Mouse (Mus musculus) adrenal gland, postnatal 4 days (tissue): ENCODE results near the gene Gak. TPM values are rescaled to one million over a fixed set of nuclear protein-coding genes. Genes with fewer than 3 reads are reported as not detected.

ENCODE experiments used
- DNase-seq, 2 experiments: peaks; one replicate each; pipeline ENCODE4 v3.0.0; 2021 to 2022; ENCODE audit warnings: low spot score in 2 of 2, mixed read lengths in 2 of 2
- long read RNA-seq, 2 experiments: library from polyadenylated mRNA; stranded (forward); transcript quantifications; one replicate each; pipeline ENCODE4 v2.0.0; 2021
- total RNA-seq, 2 experiments: library from RNA; stranded (reverse); gene quantifications; 2 replicates each; pipeline ENCODE4 v1.2.3; 2021

Gak gene
- total RNA-seq, result 10 to 100 TPM; 88.6 to 95.3 TPM
- long read RNA-seq, experiment 1, full-length matches to known transcripts, result 1 of 21 reads
- long read RNA-seq, experiment 1, partial matches to known transcripts, result 15 of 21 reads
- long read RNA-seq, experiment 1, other reads (novel, unspliced or antisense), result 5 of 21 reads
- long read RNA-seq, experiment 2, full-length matches to known transcripts, result 1 of 28 reads
- long read RNA-seq, experiment 2, partial matches to known transcripts, result 19 of 28 reads
- long read RNA-seq, experiment 2, other reads (novel, unspliced or antisense), result 8 of 28 reads

- DNase-seq, result peak; percentile 79
Observed at GRCm38 (mm10) chr5:108629634-108630483, at the start of gene Gak, which contains the start of gene Tmem175. Gak (minus strand) TSS chr5:108629755. Tmem175 (plus strand) TSS chr5:108629770.

- no peak for DNase-seq
Observed at GRCm38 (mm10) chr5:108678296-108678854, 48.8 kb upstream of the Gak start.

- no peak for DNase-seq
Observed at GRCm38 (mm10) chr5:108677605-108678295, 48.2 kb upstream of the Gak start.

GRCm38 (mm10) chr5:108676772-108677498 is 47.4 kb upstream of the Gak start:
- DNase-seq, result no peak

- DNase-seq, result no peak
Observed at GRCm38 (mm10) chr5:108675251-108675816, 45.8 kb upstream of the Gak start, which contains the start of gene Slc26a1. Slc26a1 (minus strand) TSS chr5:108675569.

- DNase-seq, result no peak
Observed at GRCm38 (mm10) chr5:108674624-108675023, 45.1 kb upstream of the Gak start.

DNA sequence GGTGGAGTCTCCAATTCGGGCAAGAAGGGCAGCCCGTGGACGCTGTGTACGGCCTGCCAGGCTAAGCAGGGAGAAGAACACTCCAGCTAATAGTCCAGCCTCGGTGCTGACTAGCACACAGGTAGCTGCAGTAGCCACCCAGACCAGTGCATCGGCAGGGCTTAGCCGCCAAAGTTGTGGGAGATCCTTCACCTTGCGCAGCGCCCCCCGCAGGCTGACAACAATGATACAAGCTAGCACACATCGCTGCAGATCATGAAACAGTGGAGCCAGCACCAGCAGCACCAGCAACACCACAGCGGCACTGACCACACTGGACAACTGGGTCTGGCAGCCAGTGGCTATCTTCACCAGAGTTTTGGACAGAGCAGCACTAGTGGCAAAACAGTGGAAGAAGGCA is 42.2 kb upstream of the Gak start:
- no peak for DNase-seq

DNA sequence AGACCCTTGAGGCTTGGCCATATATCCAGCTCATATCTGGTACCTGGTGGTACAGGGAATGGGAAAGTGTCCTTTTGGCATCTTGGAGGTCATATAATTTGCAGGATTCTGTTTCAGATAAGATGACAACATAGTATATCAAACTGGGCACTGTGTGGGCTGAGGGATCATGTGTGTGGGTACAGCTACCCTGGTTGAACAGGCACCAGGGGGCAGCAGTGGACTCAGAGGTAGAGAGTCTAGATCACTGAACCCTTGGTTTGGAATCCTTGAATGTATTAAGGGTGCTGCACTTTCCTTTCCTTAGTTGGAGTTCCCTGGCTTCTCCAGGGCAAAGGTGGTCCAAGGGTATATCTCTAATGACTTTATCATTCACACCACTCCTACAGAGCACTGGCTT is 41.2 kb upstream of the Gak start:
- DNase-seq, result no peak

- DNase-seq, result no peak
Observed at GRCm38 (mm10) chr5:108669986-108670385, 40.4 kb upstream of the Gak start.

- peak; percentile 50 to 77 for DNase-seq
Observed at GRCm38 (mm10) chr5:108668977-108669936, 39.7 kb upstream of the Gak start, which contains the start of gene Dgkq. Dgkq (minus strand) TSS chr5:108669672.

- no peak for DNase-seq
Observed at GRCm38 (mm10) chr5:108668387-108668932, 38.9 kb upstream of the Gak start.

GRCm38 (mm10) chr5:108667370-108667769 is 37.8 kb upstream of the Gak start:
- DNase-seq, result no peak

GRCm38 (mm10) chr5:108665066-108665465 is 35.5 kb upstream of the Gak start:
- DNase-seq, result no peak

- DNase-seq, result no peak
Observed at GRCm38 (mm10) chr5:108662772-108663171, 33.2 kb upstream of the Gak start.

DNA sequence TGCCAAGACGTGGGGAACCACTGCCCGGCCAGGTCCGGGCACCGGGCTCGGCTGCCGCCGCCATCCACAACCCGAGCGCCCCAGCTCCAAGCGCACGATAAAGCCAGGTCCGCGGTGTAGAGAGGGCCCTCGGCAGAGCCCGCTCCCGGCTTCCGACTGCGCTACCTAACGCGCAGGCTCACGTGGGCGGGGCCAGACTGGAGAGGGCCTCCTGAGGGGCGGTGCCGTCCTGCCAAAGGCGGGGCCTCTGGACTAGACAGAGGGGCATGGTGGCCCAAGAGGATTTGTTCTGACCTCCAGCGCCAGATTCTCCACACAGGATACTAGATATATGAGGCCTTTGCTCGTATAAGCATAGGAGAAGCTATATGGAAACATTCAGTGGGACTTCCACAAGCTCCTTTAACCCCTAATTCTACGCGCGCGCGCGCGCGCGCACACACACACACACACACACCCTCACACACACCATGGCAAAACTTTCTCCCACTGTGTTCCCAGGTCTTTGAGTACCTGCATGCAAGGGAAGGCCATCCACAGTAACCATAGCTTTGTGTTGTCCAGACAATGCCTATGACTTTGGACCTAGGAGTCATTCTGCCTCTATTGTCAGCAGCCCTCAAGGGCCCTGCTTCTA is 31.2 kb upstream of the Gak start:
- DNase-seq, result peak; percentile 77 to 84

DNA sequence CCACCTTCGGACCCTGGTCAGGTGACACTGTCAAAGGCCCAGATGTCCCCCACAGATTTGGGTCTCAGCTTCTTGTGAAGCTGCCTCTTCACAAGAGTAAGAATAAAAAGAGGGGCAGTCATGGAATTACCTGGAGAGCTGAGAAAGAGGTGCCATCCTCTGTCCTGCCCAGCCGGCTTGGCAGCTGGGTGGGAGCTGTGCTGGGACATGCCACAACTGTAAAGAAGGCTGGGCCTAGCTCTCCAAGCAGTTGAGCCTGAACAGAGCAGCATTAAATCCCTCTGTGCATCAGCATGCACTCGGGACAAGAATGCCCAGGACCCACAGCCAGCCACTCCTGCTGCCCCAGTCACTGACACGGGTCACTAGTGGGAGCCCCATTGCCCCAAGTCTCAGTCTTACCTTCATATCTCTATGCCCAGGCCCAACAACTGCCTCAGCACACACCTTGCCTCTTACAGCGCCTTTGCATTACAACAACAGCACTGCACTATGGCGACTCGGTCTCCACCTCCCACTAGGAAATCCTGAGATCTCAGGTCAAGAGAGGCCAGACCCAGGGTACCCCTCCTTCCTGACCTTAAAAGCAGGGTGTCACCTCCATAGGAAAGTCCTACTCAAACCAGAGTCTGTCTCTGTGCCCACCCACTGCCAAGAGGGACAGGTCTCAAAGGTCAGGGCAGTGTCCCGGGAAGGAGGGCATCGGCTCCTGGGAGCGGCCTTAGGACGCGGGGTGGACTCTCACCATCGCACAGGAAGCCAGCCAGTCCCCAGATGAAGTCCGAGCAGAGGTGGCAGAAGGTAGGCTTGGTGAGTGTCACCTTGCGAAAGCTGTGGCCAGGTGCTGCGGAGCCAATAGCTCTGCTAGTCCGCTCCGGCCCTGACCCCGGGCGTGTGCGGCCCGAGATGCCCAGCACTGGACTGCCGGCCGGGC is 30.4 kb upstream of the Gak start, which contains the start of gene Idua:
Gene Idua (plus strand): TSS at position 634 of the 934 bp plus-strand sequence.
- no peak for DNase-seq

DNA sequence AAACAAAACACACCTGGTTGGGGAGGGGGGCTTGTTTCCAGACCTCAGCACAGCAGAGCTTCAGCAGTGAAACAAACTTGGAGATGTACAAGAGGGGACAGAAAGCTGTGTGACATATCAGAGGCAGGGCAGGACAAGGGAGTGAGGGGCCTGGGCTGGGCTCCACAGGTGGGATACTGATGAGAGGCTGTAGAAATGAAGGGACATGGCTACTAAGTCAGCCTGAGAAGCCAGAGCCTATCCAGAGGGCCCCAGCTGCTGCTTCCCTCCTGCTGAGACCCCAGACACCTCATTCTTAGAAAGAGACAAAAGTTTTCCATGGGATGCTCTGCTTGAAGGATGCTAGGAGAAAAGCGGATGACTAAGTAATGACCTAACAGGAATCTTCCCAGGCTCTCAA is 29.1 kb upstream of the Gak start:
- DNase-seq, result no peak
